Mouse (Mus musculus) thymus, postnatal 14 days (tissue): ENCODE results near the gene Cdk19.
"Not testable (repeated sequence)": the region's sequence is repeated elsewhere in the genome, so short reads cannot be mapped to it uniquely, and the experiment has no call there.

Source experiments
- DNase-seq: peaks from one replicate; pipeline ENCODE4 v3.0.0; 2021

Gene Cdk19

GRCm38 (mm10) chr10:40398842-40399241 is 59.5 kb downstream of the Cdk19 start:
- DNase-seq: no peak

- DNase-seq: no peak
Measured at GRCm38 (mm10) chr10:40399328-40399727, 60.0 kb downstream of the Cdk19 start.

DNA sequence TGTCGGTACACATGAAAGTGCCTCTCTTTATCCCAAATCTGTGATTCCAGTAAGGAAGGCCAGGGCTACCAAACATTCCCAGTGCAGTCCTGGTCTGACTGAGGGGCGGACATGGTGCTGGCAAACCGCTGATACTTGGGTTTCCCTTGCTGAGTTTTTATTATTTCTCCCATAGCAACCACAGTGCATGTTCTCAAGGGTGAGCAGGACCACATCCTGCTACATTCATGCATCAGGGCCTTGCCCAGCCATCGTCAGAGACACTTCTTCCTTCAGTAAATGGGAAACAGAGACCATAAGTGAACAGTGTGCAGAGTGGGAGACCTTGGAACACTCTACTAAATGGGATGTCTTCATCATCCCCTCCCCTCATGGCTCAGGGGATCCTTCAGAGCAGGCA is 60.9 kb downstream of the Cdk19 start:
- no peak for DNase-seq

GRCm38 (mm10) chr10:40406655-40407054 is 67.3 kb downstream of the Cdk19 start:
- no peak for DNase-seq

DNA sequence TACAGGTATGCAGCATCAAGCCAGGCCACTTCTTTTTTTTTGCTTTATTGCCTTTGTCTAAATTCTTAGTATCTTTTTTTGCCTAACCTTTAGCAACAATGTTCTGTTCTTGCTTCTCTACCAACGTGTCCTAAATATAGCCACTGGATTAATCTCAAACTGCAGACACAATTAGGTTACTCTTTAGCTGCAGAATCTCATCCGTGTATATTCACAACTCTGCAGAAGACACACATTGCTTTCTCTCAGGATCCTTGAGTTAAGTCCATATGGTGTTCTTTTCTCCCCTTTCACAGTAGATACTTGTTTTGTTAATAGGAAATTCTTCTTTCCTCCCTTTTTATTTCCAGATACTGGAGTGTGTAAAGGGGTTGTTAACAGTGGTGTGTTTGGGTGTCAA is 70.0 kb downstream of the Cdk19 start:
- no peak for DNase-seq

GRCm38 (mm10) chr10:40411370-40411769 is 72.0 kb downstream of the Cdk19 start:
- no peak for DNase-seq

- DNase-seq: no peak
Measured at GRCm38 (mm10) chr10:40416944-40417343, 77.6 kb downstream of the Cdk19 start.

DNA sequence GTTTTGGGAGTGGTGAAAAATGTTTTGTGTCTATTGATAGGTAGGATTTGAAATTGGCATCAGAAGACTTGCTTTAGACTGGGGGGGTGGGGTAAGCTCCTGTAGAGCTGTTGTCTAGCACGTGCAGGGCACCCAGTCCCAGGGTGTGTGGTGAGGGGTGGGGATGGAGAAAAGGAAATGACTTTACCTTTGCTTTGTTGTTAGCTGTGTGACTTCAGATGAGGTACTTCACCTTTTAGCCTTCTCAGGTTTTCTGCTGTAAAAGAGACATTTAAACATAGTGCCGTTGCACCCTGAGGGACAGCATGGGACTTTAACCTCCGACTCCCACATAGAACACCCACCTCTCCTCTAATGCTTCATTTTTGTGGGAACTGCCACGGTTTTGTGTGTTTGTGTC is 80.5 kb downstream of the Cdk19 start:
- DNase-seq: peak; percentile 78

GRCm38 (mm10) chr10:40420703-40421102 is 81.3 kb downstream of the Cdk19 start:
- peak; percentile 49 for DNase-seq

DNA sequence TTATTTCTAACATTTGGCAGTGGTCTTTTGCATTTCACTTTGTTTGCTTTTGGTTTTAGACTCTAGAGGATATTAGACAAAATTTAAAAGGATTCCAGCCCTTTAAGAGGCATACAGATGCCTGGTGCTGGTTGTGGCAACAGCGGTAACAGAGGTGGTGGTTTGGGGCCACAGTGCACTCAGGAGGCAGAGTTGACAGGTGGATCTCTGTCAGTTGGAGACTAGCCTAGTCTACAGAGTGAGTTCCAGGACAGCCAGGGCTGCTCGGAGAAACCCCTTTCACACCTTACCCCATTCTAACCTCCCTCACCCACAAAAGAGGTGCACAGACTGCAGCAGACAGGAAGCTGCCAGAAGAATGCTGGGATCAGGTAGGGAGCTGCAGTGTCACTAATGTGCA is 82.4 kb downstream of the Cdk19 start:
- peak; percentile 72 for DNase-seq

DNA sequence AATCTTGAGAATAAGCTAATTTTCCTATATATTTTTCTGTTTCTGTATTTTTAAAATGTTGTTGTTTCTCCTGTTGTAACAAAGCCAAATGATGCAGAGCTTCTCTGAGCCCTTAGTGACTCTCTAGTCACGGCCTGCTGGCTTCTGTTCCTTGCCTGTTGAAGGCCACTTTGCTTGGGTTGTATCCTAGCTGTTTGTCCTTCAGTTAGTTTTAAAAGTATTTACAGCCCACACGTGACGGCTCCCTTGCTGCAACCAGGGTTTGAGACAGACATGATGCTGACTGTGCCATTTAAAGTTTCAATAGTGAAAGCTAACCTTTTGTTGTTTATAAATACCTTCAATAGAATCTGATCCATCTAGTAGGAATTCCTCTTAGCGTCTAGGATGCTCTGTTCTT is 83.3 kb downstream of the Cdk19 start:
- DNase-seq: no peak

DNA sequence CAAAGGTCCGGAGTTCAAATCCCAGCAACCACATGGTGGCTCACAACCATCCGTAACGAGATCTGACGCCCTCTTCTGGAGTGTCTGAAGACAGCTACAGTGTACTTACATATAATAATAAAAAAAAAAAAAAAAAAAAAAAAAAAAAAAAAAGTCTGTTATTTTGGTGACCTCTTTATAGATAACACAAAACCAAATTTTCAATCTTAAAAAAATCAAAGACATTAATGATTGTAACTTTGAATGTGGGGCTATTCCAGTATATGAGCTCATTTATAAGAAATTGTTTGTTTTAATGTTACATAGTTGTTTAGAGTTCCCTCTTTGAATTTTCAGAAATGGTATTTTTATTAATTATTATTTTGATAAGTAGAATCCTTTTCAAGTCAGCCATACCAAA is 85.1 kb downstream of the Cdk19 start:
- DNase-seq: not testable (repeated sequence)

DNA sequence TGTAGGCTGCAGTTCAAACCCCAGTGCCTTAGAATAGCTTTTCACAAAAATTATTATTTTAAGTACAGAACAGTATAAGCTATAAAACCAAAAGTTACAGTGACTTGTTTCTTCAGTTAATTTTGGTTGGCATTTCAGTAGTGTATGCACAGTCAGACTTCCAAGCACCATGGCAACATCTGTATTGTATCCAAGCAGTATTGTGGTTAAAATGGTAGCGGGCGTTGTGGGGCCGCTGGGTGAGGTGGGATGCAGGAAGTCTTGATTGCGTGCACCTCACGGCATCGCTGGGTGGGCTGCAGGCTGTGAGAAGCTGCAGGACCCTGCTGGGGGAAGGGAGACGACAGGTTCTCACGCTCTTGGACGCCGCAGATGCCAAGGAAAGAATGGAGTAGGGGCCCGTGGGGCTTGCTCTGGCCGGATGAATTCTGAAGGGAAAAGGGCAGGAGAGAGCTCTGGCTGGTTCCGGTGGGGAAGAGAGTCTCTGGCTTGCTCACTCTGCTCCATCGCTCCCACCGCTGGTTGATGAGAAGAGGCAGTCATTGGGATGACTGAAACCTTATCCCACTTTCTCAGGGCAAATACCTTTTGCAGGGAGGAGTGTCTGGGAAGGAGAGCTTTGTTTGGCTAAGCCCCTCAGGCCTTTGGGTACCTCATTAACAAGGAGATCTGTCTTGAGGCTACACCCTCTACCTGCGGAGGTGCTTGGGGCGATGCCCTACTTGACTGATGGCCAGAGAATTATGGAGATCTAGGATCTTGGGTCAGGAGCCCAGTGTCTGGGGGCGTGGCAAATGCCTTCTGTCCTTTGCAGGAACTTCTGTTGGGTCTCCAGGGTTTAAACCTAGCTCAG is 86.1 kb downstream of the Cdk19 start:
- DNase-seq: no peak

GRCm38 (mm10) chr10:40426096-40426450 is 86.7 kb downstream of the Cdk19 start:
- no peak for DNase-seq

- no peak for DNase-seq
Measured at GRCm38 (mm10) chr10:40428633-40429032, 89.3 kb downstream of the Cdk19 start.

DNA sequence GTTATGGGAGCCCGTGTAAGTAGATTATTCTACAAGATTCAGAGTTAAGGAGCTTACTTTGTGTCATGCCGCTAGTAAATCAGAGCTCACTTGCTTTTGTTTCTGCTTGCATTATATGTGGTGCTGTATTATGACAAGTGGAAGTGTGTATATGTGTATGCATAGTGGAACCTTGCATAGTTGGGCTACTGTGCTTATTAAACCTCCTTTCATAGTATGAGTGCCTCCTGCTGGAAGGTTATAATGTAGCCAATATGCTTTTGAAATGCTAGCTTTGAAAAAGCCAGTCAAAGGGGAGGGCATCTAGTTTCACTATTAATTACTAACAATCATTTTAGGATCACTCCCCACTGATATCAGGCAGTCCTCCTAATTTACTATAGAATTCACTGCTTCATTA is 89.7 kb downstream of the Cdk19 start:
- DNase-seq: no peak

DNA sequence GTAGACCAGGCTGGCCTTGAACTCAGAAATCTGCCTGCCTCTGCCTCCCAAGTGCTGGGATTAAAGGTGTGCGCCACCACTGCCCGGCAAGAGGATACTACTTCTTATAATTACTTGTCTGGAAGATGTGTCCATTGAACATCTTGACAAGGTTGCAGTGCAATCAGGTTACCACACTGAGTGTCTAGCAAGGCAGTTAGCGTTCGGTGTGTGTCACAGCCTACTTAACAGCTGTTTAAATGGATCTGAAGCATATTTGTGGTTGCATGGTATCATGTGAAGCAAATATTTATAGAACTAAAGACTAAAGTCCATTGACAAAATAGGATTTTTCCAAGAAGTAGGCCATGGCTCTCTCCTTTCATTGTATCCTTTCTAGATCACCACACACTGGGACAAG is 90.8 kb downstream of the Cdk19 start:
- DNase-seq: no peak

- no peak for DNase-seq
Measured at GRCm38 (mm10) chr10:40431957-40432356, 92.6 kb downstream of the Cdk19 start.

DNA sequence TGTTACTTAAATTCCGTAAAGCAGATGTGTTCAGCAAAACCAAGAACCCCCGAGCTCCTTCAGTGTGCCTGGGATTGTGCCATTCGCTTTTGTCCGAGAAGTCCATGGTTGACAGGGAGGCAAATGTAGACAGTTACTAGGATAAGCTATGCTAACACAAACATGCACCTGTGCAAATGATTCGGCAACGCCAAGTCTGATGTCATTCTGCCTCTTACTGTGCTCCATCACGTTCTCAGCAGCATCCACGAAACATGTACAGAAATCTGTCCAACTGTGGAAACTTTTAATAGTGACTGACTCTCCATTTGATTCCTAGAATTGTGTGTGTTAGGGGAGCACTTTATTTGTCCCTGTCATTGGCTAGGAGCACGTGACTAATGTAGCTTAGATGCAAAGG is 93.0 kb downstream of the Cdk19 start:
- no peak for DNase-seq

DNA sequence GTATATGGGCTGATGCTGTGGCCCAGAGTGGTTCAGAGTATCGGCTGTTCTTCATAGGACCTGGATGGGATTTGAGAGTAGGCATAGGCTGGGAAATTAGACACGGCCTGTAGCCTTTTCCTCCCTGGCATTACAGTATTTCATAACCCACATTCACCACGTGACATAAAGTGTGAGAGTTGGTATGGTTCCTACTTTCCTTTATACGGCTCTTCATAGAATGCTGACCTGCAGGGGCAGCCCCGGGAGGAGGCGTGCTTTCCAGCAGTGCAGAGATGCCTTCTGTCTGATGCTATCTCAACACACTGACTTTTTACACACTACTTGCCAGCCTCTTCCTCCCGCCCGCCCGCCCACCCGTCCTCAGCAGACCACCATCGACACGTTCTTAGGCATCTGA is 96.0 kb downstream of the Cdk19 start:
- DNase-seq: no peak

- DNase-seq: no peak
Measured at GRCm38 (mm10) chr10:40437117-40437516, 97.8 kb downstream of the Cdk19 start.

GRCm38 (mm10) chr10:40440740-40441139 is 101.4 kb downstream of the Cdk19 start:
- DNase-seq: no peak

DNA sequence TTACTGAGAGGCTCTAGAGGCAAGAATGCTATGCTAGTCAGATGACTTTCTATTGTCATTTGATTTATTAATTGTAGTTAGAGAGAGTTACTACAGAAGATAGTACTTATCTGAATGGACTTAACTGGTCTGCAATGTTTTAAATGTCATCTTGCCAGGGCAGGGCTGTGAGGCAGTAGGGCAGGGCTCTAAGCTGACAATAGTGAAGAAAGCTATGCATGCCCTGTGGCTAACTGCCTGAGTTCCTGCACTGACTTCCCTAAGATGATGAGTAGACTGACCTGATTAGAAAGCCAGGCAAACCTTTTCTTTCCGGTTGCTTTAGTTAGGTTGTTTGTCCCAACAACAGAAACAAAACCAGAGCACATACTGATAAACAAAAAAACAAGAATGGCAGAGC is 102.7 kb downstream of the Cdk19 start:
- DNase-seq: no peak

DNA sequence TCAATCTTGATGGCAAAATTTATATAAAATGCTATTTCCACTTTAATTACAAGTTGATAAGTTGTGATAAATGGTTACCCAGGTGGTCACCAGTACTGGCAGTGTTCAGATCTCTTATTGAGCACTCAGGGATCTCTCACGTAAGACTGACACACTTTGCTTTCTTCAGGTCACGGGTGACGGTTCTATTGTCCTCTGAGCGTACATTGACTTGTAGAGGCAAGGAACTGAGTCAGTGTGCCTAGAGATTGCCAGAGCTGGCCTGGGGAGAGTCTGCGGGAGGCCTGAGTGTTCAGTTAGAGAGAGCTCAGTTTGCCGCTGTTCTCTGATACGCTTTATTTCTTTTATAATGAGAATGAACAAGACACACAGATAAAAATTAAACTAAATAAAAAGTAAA is 104.0 kb downstream of the Cdk19 start:
- no peak for DNase-seq

- no peak for DNase-seq
Measured at GRCm38 (mm10) chr10:40443806-40444357, 104.5 kb downstream of the Cdk19 start.
